Mouse (Mus musculus) natural killer cell, adult 2 months (primary cell): ENCODE measurements around the gene Traf5.

Experiments used
- DNase-seq, 2 experiments: peaks; one replicate each; pipeline ENCODE4 v3.0.0; 2022; ENCODE audit warnings: low spot score in 2 of 2

The Traf5 gene

DNA sequence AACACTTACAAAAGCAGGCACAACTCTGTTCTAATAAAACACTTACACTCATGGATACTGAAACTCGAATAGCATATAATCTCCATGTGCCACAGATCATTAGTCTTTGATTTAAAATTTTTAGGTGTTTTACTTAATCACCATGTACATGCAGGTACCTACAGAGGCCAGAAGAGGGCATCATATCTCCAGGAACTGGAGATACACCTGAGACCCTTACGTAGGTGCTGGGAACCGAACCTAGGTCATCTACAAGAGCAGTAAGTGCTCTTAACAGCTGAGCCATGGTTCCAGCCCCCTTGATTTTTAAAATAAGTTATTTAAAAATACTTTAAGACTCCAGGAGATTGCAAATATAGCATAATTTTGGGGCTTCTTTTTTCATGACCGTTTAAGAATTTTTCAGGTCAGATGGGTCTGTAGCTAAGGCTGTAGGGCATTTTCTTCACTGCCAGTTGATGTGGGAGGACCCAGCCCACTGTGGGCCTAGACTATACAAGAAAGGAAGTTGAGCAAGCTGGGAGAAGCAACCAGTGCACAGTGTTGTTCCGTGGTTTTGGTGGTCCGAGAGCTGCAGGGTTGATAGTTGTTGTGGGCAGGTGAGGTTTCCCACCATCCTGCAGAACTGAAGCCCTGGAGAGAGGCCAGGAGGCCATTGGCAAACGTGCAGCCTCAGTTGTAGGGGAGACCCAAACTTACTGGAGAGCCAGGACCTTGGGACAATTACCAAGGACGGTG is 29.0 kb downstream of the Traf5 start:
- no peak for DNase-seq

- peak; percentile 39 to 53 for DNase-seq
These were observed 29.7 kb downstream of the Traf5 start for GRCm38 (mm10) chr1:192062682-192063081.

DNA sequence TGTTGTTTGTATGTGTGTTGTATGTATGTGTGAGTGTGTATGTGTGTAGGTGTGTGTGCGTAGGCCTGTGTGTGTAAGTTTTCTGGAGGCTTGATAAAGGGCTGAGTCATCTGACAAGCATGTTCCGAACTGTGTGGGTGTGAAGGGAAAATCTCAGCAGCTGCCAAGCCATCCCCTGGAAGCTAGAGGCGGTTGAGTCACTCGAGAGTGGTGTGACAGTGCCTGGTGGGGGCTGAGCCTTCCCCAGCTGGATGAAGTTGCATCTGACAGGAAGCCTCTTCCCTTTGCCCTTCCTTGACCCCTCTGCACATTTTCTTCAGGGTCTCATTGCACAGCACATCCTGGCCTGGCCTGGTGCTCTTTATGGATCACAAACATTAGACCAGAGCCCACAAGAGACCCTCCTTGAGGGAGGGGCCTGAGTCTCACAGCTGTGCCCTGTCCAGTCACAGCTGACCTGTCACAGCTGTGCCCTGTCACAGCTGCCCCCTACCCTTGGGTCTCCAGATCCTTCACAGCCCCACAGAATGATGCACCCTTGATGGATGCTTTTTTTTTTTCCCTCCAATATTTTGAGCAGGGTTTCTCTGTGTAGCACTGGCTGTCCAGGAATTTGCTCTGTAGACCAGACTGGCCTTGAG is 30.6 kb downstream of the Traf5 start:
- DNase-seq, result no peak

GRCm38 (mm10) chr1:192058911-192059310 is 33.4 kb downstream of the Traf5 start:
- DNase-seq, result no peak

DNA sequence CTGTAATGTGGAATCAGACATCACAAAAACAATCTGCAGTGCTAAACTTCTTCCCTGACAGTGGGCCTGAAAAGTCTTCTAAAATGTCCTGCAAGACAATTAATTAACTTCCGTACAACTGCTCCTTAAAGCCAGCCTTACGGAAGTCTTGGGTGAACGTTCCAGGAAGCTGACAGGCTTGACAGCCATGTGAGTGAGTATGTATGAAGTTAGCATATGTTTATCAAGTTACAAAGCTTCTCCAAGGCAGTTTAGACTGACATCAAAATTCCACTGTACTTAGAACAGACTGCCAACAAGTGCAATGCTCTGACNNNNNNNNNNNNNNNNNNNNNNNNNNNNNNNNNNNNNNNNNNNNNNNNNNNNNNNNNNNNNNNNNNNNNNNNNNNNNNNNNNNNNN is 38.6 kb downstream of the Traf5 start:
- DNase-seq, result no peak

- no peak for DNase-seq
These were observed 39.4 kb downstream of the Traf5 start for GRCm38 (mm10) chr1:192052986-192053385.

DNA sequence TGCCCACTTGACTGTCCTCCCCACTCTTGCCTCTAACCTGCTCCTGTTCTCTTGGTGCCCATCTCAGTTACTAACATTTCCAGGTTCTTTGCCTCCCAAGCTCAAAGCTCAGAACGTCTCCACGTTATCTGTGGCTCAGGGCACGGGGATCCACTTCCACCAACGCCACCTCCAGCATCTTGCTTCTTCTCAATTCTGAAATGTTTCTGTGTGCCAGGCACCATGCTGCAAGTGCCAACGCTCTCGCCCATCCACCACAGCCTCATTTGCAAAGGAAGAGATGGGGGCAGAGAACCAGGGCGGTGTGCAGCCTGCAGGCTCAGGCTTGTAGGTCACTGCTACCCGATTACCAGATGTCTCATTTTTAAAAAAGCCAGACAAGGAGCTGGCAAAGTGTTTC is 39.9 kb downstream of the Traf5 start:
- DNase-seq, result no peak

DNA sequence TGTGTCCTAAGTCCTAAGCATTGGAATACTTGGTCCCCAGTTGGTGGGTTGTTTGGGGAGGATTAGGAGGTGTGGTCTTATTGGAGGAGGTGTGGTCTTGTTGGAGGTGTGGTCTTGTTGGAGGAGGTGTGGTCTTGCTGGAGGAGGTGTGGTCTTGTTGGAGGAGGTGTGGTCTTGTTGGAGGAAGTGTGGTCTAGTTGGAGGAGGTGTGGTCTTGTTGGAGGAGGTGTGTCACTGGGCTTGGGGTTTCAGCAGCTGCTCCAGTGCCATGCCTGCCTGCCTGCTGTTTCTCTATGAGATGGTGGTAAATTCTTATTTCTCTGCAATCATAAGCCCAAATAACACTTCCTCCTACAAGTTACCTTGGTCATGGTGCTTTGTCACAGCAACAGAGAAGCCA is 93.3 kb downstream of the Traf5 start:
- peak; percentile 21 to 36 for DNase-seq

GRCm38 (mm10) chr1:191996621-191997185 is 95.7 kb downstream of the Traf5 start:
- DNase-seq, result no peak

DNA sequence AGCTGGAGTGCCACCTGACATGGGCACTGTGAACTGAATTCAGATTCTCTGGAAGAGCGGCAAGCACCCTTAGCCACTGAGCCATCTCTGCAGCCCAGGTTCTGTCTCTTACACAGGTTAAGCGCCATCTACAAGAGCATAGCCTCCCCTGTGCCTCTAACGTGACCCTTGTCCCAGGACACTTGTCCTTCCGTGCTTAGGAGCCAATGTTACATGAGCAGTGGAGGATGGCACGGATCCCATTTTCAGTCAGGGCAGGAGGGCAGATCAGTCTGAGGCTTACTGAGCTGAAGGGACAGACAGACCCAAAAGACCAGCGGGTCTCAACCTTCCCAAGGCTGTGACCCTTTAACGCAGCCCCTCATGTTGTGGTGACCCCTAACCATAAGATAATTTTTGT is 96.4 kb downstream of the Traf5 start:
- no peak for DNase-seq

DNA sequence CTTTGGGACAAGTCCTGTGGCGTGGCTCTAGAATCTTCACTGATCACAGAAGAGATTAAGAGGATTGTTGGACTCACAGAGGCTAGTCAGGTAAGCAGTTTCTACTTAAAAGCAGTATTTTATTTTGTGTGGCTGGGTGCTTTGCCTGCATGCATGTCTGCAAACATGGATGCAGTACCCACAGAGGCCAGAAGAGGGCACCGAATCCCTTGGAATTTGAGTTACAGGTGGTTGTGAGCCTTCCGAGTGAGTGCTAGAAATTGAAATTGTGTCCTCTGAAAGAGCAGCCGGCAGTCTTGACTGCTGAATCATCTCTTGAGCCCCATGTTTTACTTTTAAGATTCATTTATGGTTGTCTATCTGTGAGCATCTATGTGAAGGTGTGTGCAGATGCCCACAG is 96.9 kb downstream of the Traf5 start:
- DNase-seq, result peak; percentile 56 to 72

GRCm38 (mm10) chr1:191994476-191994875 is 97.9 kb downstream of the Traf5 start:
- no peak for DNase-seq

DNA sequence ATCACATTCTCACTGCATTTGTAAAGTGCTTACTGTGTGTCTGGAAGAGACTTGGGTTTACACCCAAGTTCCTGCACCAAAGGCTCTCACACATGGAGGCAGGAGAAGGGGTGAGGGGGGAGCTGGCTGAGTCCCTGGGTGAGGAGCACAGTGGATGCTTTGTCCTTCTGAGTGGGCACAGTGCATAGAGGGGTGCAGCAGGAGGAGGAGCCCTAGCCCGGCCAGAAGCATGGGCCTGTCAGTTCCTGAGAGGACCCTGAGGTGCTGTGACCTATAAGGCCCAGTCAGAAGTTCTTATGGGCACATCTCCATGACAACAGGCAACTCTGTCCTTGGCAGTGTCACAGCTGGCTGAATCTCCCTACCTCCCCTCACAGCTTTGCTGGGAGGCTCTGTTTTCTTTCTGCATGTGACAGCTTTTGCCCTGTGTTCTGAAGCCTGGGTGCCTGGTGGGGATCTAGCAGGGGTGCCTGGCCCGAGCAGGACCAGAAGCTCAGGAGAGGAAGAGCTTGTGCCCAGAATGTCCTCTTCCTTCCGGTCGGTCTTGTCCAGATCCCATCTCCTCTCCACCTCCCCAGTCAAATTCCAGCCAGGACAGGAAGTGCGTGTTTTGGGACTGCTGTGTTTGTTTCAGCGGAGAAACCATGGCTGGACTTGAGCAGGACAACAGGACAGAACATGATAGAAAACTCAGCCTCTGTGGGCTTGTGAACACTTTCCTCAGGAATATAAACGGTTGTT is 100.1 kb downstream of the Traf5 start:
- no peak for DNase-seq

- DNase-seq, result peak; percentile 92 to 93
These were observed 102.4 kb downstream of the Traf5 start for GRCm38 (mm10) chr1:191989994-191990393.

DNA sequence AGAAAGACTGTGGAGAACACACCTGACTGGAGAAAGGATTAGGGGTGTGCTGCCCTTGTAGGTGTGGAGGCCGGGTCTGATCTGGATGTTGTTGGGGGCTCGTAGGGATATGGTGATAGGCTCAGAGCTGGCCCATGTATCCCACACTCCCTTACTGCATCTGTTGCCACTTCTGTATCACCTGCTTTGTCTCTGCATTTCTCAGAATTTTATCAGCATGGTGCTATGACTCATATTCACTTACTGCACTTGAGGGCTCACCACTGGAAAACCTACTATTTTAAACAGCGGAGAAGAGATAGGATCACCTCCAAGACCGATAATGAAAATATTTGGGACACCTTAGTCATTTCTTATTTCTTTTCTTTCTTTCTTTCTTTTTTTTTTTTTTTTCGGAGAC is 103.3 kb downstream of the Traf5 start:
- no peak for DNase-seq

DNA sequence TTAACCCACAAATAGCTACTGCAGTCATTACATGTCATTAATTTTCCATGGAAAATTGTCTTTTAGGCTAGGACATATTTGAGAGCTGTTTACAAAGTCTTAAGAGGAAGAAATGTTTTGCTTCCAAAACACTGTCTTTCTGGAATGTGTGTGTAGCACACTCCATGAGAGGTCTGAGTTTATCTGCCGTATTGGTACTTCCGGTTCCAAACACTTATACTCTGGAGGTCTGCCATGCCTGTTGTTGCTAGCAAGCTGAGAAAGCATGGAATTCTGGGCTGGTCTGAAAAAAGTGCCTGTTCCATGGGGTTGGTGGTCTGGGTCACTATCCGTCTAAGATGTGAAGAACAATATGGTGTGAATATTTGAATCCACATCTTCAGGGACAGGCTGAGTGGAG is 103.7 kb downstream of the Traf5 start:
- no peak for DNase-seq

- no peak for DNase-seq
These were observed 104.9 kb downstream of the Traf5 start for GRCm38 (mm10) chr1:191987481-191987769.

GRCm38 (mm10) chr1:191986674-191987480 is 105.5 kb downstream of the Traf5 start:
- DNase-seq, result no peak

- DNase-seq, result no peak
These were observed 110.8 kb downstream of the Traf5 start for GRCm38 (mm10) chr1:191981426-191982102.

DNA sequence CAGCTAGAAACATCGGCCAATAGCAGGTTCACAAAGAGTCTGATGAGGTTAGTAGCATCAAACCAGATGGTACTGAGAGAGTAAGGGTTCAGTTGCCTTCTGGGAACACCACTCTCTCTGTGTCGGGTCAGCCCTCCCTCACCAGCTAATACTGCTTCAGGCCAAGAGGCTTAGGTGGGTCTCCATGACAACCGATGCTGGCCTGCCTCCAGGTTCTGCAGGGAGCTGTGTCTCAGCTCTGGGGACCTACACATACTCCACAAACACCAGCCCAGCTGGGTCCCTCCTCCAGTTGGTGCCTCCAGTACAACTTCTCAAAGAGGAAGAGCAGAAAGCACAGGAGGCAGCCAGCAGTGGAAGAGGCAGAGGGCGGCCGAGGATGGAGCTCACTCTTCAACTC is 115.2 kb downstream of the Traf5 start, which contains the start of gene Rd3:
Gene Rd3 (plus strand): TSS at position 184 of the 400 bp plus-strand sequence.
- DNase-seq, result no peak
